Mouse (Mus musculus) mesoderm, embryonic 11.5 days (tissue): Measurements from ENCODE around the gene Ldlr.
A peak's percentile ranks its signal among the peaks of the same experiment; 100 is the strongest.
"Not testable (repeated sequence)": the region's sequence is repeated elsewhere in the genome, so short reads cannot be mapped to it uniquely, and the experiment has no call there.

Source experiments
- DNase-seq: peaks from one replicate; pipeline ENCODE4 v3.0.0-alpha.2; 2012; ENCODE audit warnings: low read depth, low spot score

Gene Ldlr

GRCm38 (mm10) chr9:21723377-21724146, at the start of gene Ldlr:
Gene Ldlr, plus strand, starts transcription at chr9:21723483.
- DNase-seq: peak; percentile 93

- DNase-seq: no peak
Measured at GRCm38 (mm10) chr9:21677706-21678105, 45.6 kb upstream of the Ldlr start.

- no peak for DNase-seq
Measured at GRCm38 (mm10) chr9:21680448-21680847, 42.8 kb upstream of the Ldlr start.

- no peak for DNase-seq
Measured at GRCm38 (mm10) chr9:21682827-21683226, 40.5 kb upstream of the Ldlr start.

GRCm38 (mm10) chr9:21683897-21684296, 39.4 kb upstream of the Ldlr start:
- no peak for DNase-seq

GRCm38 (mm10) chr9:21688554-21688953, 34.7 kb upstream of the Ldlr start:
- no peak for DNase-seq

GRCm38 (mm10) chr9:21690031-21690430, 33.3 kb upstream of the Ldlr start:
- DNase-seq: no peak

GRCm38 (mm10) chr9:21691862-21692261, 31.4 kb upstream of the Ldlr start:
- DNase-seq: peak; percentile 51

GRCm38 (mm10) chr9:21692491-21692890, 30.8 kb upstream of the Ldlr start:
- no peak for DNase-seq

- DNase-seq: no peak
Measured at GRCm38 (mm10) chr9:21694071-21694470, 29.2 kb upstream of the Ldlr start.

- no peak for DNase-seq
Measured at GRCm38 (mm10) chr9:21695229-21695792, 28.0 kb upstream of the Ldlr start.

GRCm38 (mm10) chr9:21697121-21697520, 26.2 kb upstream of the Ldlr start:
- DNase-seq: no peak

- DNase-seq: not testable (repeated sequence)
Measured at GRCm38 (mm10) chr9:21699280-21699679, 24.0 kb upstream of the Ldlr start.

GRCm38 (mm10) chr9:21701091-21701490, 22.2 kb upstream of the Ldlr start:
- no peak for DNase-seq

GRCm38 (mm10) chr9:21703494-21703893, 19.8 kb upstream of the Ldlr start:
- DNase-seq: no peak

GRCm38 (mm10) chr9:21706085-21706484, 17.2 kb upstream of the Ldlr start:
- no peak for DNase-seq

- no peak for DNase-seq
Measured at GRCm38 (mm10) chr9:21706586-21707265, 16.6 kb upstream of the Ldlr start.

GRCm38 (mm10) chr9:21709340-21709739, 13.9 kb upstream of the Ldlr start:
- no peak for DNase-seq

- DNase-seq: no peak
Measured at GRCm38 (mm10) chr9:21715298-21715697, 8.0 kb upstream of the Ldlr start.

- no peak for DNase-seq
Measured at GRCm38 (mm10) chr9:21717015-21717414, 6.3 kb upstream of the Ldlr start.

- DNase-seq: no peak
Measured at GRCm38 (mm10) chr9:21721036-21721435, 2.2 kb upstream of the Ldlr start.

- peak; percentile 95 for DNase-seq
Measured at GRCm38 (mm10) chr9:21724147-21724536, 859 bp downstream of the Ldlr start.
